Mouse (Mus musculus): ENCODE measurements at regions not wholly inside any gene's neighbourhood (a gene's known extent, or its start where the extent isn't known, plus 50 kb on each side); places are given as distances from the start of the nearest gene placed in this dataset.

DNA sequence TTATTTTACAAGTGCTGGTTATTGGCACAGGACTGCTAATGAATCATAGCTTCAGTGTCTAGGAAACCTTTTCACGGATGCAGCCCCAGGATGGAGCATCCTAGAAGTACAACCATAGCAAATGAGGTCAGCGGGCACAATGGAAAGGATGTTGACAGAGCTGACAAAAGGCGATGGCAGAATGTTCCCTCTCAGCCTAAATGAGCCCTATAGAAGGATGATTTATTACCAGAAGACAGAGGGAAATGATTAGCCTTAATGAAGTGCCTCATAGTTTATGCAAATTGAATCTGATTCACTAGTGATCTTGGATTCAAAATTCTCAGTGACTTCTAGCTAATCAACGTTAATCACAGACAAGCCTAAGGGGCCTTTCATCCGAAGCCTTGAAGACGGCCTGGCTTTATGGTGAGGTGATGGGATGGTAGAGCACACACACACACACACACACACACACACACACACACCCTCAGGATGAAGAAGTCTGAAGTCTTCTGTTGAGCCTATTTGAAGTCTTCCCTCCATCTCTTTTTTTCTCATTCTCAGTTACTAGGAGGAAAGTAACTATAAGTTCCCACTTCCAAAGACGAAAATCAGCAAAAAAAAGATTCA, 267.4 kb upstream of the Clec14a start:
- WGBS, result 77% methylated on average over 7 of the region's 7 CpGs
- Histone ChIP-seq H3K9ac (replicated peaks; ENCODE audit: low read length, poor library complexity, severe bottlenecking) (no peak overlapping the region), H3K27ac (ENCODE audit: low read depth, low read length) (no peak overlapping the region), H3K27me3 (ENCODE audit: insufficient read depth, low read length) (no peaks in the 10 kb centered on the region), H3K4me3 (ENCODE audit: low read depth, low read length) (no peak overlapping the region), H3K9me3 (ENCODE audit: low read length) (no peaks in the 10 kb centered on the region), H3K4me2 (ENCODE audit: low read depth, low read length, poor library complexity, severe bottlenecking) (no peak overlapping the region), H3K36me3 (ENCODE audit: insufficient read depth, low read length) (no peaks in the 10 kb centered on the region), H3K4me1 (ENCODE audit: insufficient read depth, low read length) (no peaks in the 10 kb centered on the region)
- no peak for DNase-seq (ENCODE audit: low spot score)
- no peak for TF ChIP-seq CTCF (IDR thresholded peaks at IDR 0.05)
- no peak for ATAC-seq (ENCODE audit: low FRiP score)

DNA sequence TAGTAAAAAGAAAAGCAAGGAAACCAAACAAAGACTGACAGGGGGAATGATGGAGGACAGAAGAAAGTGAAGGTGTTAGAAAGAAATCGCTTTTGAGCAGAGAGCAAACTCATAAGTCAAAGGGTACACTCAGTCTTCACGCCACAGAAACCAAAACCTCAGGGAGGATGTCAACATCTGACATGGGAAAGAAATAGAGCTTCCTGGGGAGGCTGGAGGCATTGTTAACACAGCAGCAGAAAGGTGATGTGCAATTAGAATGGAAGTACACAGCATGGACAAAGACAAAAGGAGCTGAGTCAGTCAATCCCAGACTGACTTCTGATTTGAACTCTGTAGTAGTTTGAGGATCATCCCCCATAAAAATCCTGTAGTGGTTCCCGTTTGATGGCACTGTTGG, 261.2 kb upstream of the Clec14a start:
- Histone ChIP-seq H3K9ac (replicated peaks; ENCODE audit: low read length, poor library complexity, severe bottlenecking) (no peak overlapping the region), H3K27ac (ENCODE audit: low read depth, low read length) (no peak overlapping the region), H3K4me2 (ENCODE audit: low read depth, low read length, poor library complexity, severe bottlenecking) (no peak overlapping the region), H3K4me3 (ENCODE audit: low read depth, low read length) (no peak overlapping the region), H3K9me3 (ENCODE audit: low read length) (no peaks in the 10 kb centered on the region), H3K4me1 (ENCODE audit: insufficient read depth, low read length) (no peaks in the 10 kb centered on the region), H3K36me3 (ENCODE audit: insufficient read depth, low read length) (no peaks in the 10 kb centered on the region), H3K27me3 (ENCODE audit: insufficient read depth, low read length) (no peaks in the 10 kb centered on the region)
- 59% methylated on average over 3 of the region's 3 CpGs for WGBS
- no peak for TF ChIP-seq CTCF (IDR thresholded peaks at IDR 0.05)
- DNase-seq (ENCODE audit: low spot score), result no peak
- ATAC-seq (ENCODE audit: low FRiP score), result no peak

DNA sequence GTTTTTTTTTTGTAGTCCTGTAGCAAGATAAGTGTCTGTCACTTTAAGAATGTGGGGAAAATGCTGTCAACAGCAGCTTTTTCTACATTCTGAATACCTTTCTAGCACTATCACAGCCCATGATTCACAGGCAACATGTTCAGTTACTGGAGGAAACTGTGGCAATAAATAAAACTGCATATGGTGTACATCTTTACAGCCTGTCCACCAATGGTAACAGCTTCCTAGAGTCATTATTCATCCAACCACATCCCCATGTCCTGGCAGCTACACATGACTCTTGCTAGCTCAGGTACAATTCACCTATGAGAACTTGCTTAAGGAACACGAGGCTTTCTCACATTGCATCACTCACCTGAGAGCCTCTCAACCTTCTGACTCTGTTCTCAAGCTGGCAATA, 247.7 kb upstream of the Clec14a start:
- no peak for DNase-seq (ENCODE audit: low spot score)
- no peaks in the 10 kb centered on the region for H3K36me3 ChIP-seq (ENCODE audit: insufficient read depth, low read length)
- 63% methylated on average over 1 of the region's 1 CpGs for WGBS
- no peak overlapping the region for H3K4me2 ChIP-seq (ENCODE audit: low read depth, low read length, poor library complexity, severe bottlenecking)
- H3K4me3 ChIP-seq (ENCODE audit: low read depth, low read length), result no peak overlapping the region
- H3K4me1 ChIP-seq (ENCODE audit: insufficient read depth, low read length), result 0 out of 2 replicates have a peak, but pooled peaks cover 2% of the 10 kb centered on the region
- ATAC-seq (ENCODE audit: low FRiP score), result no peak
- H3K9ac ChIP-seq (replicated peaks; ENCODE audit: low read length, poor library complexity, severe bottlenecking), result no peak overlapping the region
- no peaks in the 10 kb centered on the region for H3K27me3 ChIP-seq (ENCODE audit: insufficient read depth, low read length)
- H3K27ac ChIP-seq (ENCODE audit: low read depth, low read length), result no peak overlapping the region
- H3K9me3 ChIP-seq (ENCODE audit: low read length), result no peaks in the 10 kb centered on the region
- TF ChIP-seq CTCF (IDR thresholded peaks at IDR 0.05), result no peak

DNA sequence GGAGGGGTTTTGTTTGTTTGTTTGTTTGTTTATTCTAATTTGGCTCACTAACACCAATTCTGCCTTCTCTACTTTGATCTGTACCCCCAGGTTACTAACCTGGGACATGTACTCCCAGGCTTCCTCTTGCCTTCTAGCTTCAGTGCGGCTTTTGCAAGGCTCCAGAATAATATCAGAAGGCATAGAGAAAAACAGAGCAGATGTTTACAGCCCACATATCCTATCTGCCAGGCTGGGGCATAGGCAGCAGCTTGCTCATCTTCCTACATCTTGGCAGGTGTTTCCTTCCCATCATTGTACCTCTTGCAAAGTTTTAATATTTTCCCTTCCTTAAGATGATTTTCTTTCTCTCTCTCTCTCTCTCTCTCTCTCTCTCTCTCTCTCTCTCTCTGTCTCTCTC, 244.9 kb upstream of the Clec14a start:
- no peak for ATAC-seq (ENCODE audit: low FRiP score)
- no peaks in the 10 kb centered on the region for H3K9me3 ChIP-seq (ENCODE audit: low read length)
- no peak for TF ChIP-seq CTCF (IDR thresholded peaks at IDR 0.05)
- no peaks in the 10 kb centered on the region for H3K27me3 ChIP-seq (ENCODE audit: insufficient read depth, low read length)
- no peak for DNase-seq (ENCODE audit: low spot score)
- no peak overlapping the region for H3K4me2 ChIP-seq (ENCODE audit: low read depth, low read length, poor library complexity, severe bottlenecking)
- no peaks in the 10 kb centered on the region for H3K36me3 ChIP-seq (ENCODE audit: insufficient read depth, low read length)
- no peak overlapping the region for H3K9ac ChIP-seq (replicated peaks; ENCODE audit: low read length, poor library complexity, severe bottlenecking)
- H3K4me1 ChIP-seq (ENCODE audit: insufficient read depth, low read length), result 0 out of 2 replicates have a peak, but pooled peaks cover 2% of the 10 kb centered on the region
- no peak overlapping the region for H3K4me3 ChIP-seq (ENCODE audit: low read depth, low read length)
- 90% methylated on average over 1 of the region's 1 CpGs for WGBS
- no peak overlapping the region for H3K27ac ChIP-seq (ENCODE audit: low read depth, low read length)

DNA sequence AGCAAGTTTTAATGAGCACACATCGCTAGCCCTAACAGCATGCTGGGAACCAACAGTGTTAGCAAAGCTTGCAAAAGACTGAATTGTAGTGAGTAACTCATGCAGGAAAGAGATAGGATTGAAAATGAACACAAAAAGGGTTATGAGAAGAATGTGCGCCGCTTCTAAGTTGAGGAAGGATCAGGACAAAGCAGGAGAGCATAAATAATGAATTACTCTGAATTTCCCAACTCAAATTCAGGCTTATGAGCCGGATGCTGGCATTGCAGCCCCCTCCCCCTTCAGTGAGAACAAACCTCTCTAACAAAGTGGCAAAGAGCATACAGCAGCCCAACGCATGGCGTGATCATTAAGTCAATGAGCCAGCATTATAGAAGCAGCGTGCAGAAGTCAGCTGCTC, 243.6 kb upstream of the Clec14a start:
- 22% methylated on average over 7 of the region's 7 CpGs for WGBS

DNA sequence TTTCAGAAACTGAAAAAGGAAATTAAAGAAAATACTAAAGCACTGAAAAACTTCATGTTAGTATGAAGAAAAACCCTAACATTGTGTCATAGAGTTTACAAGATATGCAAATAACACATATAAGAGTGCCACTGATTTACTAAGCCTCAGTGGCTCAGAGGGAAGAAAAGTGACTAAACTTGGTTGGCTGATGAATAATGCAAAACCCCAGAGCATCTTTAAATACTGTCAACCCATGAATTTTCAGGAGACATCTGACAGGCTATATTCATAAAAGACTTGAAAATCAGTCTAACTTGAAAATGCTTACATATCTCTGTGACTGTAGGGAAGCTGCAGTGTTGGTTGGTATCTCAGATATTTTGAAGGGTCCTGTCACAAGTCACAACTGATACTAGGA, 235.2 kb upstream of the Clec14a start:
- Histone ChIP-seq H3K4me1 (ENCODE audit: insufficient read depth, low read length) (no peaks in the 10 kb centered on the region), H3K27me3 (ENCODE audit: insufficient read depth, low read length) (no peaks in the 10 kb centered on the region), H3K4me2 (ENCODE audit: low read depth, low read length, poor library complexity, severe bottlenecking) (no peak overlapping the region), H3K4me3 (ENCODE audit: low read depth, low read length) (no peak overlapping the region), H3K36me3 (ENCODE audit: insufficient read depth, low read length) (no peaks in the 10 kb centered on the region), H3K27ac (ENCODE audit: low read depth, low read length) (no peak overlapping the region), H3K9ac (replicated peaks; ENCODE audit: low read length, poor library complexity, severe bottlenecking) (no peak overlapping the region), H3K9me3 (ENCODE audit: low read length) (no peaks in the 10 kb centered on the region)
- TF ChIP-seq CTCF (IDR thresholded peaks at IDR 0.05), result no peak
- DNase-seq (ENCODE audit: low spot score), result no peak
- no peak for ATAC-seq (ENCODE audit: low FRiP score)

More for the DNA sequence above, 243.6 kb upstream of the Clec14a start:
- 0 out of 2 replicates have a peak, but pooled peaks cover 2% of the 10 kb centered on the region for H3K4me1 ChIP-seq (ENCODE audit: insufficient read depth, low read length)
- H3K27me3 ChIP-seq (ENCODE audit: insufficient read depth, low read length), result no peaks in the 10 kb centered on the region
- H3K36me3 ChIP-seq (ENCODE audit: insufficient read depth, low read length), result no peaks in the 10 kb centered on the region
- H3K4me2 ChIP-seq (ENCODE audit: low read depth, low read length, poor library complexity, severe bottlenecking), result peak overlapping the region; percentile 23; the same call in 1 of the 2 replicates
- H3K27ac ChIP-seq (ENCODE audit: low read depth, low read length), result no peak overlapping the region; the same call in 1 of the 2 replicates
- DNase-seq (ENCODE audit: low spot score) (peak; percentile 46), ATAC-seq (ENCODE audit: low FRiP score) (peak; percentile 68)
- no peaks in the 10 kb centered on the region for H3K9me3 ChIP-seq (ENCODE audit: low read length)
- TF ChIP-seq CTCF (IDR thresholded peaks at IDR 0.05), result no peak
- H3K9ac ChIP-seq (replicated peaks; ENCODE audit: low read length, poor library complexity, severe bottlenecking), result no peak overlapping the region
- no peak overlapping the region for H3K4me3 ChIP-seq (ENCODE audit: low read depth, low read length)
